Mouse (Mus musculus): ENCODE data around the gene Acot11. TPM values are rescaled to one million over a fixed set of nuclear protein-coding genes. Genes with fewer than 3 reads are reported as not detected.

Gene Acot11
- polyA plus RNA-seq, 1 experiment, result 4.8 TPM

DNA sequence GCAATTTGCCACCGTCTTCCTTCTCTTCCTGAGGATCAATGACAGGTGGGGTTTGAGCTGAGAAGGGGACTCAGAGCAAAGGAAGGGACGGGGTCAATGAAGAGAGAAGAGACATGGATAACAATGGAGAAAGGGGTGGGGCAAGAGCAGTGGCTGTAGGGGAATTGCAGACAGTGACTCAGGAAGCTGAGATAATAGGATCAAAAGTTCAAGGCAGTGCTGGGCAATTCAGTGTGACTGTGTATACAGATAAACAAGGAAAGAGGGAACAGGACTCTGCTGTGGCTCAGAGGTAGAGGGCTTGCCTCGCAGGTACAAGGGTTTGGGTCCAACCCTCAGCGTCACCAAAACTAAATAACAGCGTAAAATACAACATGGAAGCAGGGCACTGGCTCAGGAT, 96.8 kb downstream of the Acot11 start:
- no peak for TF ChIP-seq POLR2A (IDR thresholded peaks at IDR 0.05; ENCODE audit: low read depth, low read length)
- TF ChIP-seq CTCF (IDR thresholded peaks at IDR 0.05; ENCODE audit: borderline replicate concordance, insufficient read depth, low read length), result no peak
- Histone ChIP-seq H3K27ac (ENCODE audit: insufficient read depth, low read length) (no peak overlapping the region), H3K4me3 (ENCODE audit: insufficient read depth, low read length) (no peak overlapping the region), H3K4me1 (ENCODE audit: control insufficient read depth, insufficient read depth, low read length) (no peaks in the 10 kb centered on the region)

DNA sequence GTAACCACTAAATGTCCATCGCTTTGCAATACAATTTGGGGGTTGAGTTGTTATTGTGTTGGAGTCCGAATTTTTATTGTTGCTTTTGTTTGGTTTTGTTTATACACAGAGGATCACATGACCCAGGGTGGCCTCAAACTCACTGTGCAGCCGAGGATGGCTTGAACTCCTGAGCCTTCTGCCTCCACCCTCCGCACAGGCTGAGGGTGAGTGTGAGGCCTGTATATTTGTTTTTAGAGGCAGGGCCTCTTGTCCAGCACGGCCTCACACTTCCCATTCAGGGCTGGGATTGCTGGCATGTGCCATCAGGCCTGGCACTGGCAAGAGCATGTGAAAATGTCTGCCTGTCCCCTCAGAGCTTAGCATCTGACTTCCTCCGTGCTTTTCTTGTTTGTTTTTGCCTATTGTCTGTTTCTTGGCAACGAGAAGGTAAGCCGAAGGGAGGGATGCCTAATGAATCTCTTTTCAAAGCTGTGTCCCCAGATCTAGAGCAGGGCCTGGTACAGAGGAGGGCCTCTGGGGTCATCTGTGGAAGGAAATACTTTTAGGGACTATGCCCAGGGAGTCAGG, 99.6 kb downstream of the Acot11 start:
- no peak for TF ChIP-seq POLR2A (IDR thresholded peaks at IDR 0.05; ENCODE audit: low read depth, low read length)
- no peak for TF ChIP-seq CTCF (IDR thresholded peaks at IDR 0.05; ENCODE audit: borderline replicate concordance, insufficient read depth, low read length)
- Histone ChIP-seq H3K4me1 (ENCODE audit: control insufficient read depth, insufficient read depth, low read length) (no peaks in the 10 kb centered on the region), H3K4me3 (ENCODE audit: insufficient read depth, low read length) (no peak overlapping the region), H3K27ac (ENCODE audit: insufficient read depth, low read length) (no peak overlapping the region)

DNA sequence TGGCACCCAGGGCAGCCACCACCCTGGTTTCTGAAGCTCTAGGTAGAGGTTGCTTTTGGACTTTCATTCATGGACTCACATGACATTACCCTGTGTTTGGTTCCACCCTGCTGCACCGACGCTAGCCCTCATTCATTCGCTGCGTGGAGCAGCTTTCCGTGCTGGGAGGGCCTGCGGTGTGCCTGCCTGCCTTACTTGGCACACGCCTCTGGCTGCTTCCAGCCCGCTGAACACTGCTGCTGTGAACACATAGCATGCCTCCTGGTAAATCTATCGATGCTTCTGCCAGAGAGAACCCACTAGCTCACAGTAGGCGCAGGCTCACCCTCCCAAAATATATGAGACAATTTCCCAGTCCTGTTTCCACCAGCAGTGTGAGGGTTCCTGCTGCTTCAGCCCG, 100.4 kb downstream of the Acot11 start:
- no peaks in the 10 kb centered on the region for H3K4me1 ChIP-seq (ENCODE audit: control insufficient read depth, insufficient read depth, low read length)
- H3K4me3 ChIP-seq (ENCODE audit: insufficient read depth, low read length), result no peak overlapping the region
- no peak overlapping the region for H3K27ac ChIP-seq (ENCODE audit: insufficient read depth, low read length)
- TF ChIP-seq CTCF (IDR thresholded peaks at IDR 0.05; ENCODE audit: borderline replicate concordance, insufficient read depth, low read length), result no peak
- TF ChIP-seq POLR2A (IDR thresholded peaks at IDR 0.05; ENCODE audit: low read depth, low read length), result no peak

DNA sequence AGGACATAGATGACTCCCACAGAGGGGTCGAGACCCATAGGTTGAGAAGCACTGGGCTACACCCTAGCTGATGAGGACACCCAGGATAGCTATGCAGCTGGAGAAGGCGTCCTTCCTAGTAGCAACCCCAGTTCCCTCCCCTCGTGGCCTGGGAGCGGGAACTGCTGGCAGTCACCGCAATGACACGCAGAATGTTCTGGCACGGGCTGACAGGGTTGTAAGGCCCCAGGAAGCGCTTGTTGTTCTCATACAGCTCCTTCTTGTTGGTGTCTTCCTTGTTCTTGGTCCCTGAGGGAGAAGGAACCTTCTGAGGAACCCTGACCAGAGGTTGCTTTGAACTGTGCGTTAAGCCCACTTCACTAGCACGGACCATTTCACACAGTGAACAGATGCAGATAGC, 100.8 kb downstream of the Acot11 start:
- H3K4me3 ChIP-seq (ENCODE audit: insufficient read depth, low read length), result no peak overlapping the region
- H3K4me1 ChIP-seq (ENCODE audit: control insufficient read depth, insufficient read depth, low read length), result no peaks in the 10 kb centered on the region
- H3K27ac ChIP-seq (ENCODE audit: insufficient read depth, low read length), result no peak overlapping the region
- TF ChIP-seq POLR2A (IDR thresholded peaks at IDR 0.05; ENCODE audit: low read depth, low read length) (no peak), CTCF (IDR thresholded peaks at IDR 0.05; ENCODE audit: borderline replicate concordance, insufficient read depth, low read length) (no peak)

DNA sequence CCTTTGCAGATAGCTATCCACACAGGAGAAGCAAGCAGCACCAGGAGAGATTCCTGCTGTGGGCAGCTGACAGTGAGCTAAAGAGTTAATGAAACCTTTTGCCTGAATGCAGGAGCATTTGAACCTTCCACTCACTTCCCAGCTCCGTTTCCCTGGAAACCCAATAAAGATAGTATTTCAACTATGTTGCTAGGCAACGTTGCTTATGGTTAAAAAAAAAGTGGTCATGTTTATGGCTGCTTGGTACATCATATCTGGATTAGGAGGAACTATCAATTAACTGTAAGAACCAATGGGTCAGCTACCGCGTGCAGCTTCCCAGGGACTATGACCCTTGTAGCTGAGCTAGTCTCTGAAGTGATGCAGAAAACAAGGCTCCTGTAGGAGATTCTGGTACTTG, 104.0 kb downstream of the Acot11 start:
- TF ChIP-seq CTCF (IDR thresholded peaks at IDR 0.05; ENCODE audit: borderline replicate concordance, insufficient read depth, low read length) (no peak), POLR2A (IDR thresholded peaks at IDR 0.05; ENCODE audit: low read depth, low read length) (no peak)
- no peak overlapping the region for H3K4me3 ChIP-seq (ENCODE audit: insufficient read depth, low read length)
- H3K4me1 ChIP-seq (ENCODE audit: control insufficient read depth, insufficient read depth, low read length), result no peaks in the 10 kb centered on the region
- H3K27ac ChIP-seq (ENCODE audit: insufficient read depth, low read length), result no peak overlapping the region

DNA sequence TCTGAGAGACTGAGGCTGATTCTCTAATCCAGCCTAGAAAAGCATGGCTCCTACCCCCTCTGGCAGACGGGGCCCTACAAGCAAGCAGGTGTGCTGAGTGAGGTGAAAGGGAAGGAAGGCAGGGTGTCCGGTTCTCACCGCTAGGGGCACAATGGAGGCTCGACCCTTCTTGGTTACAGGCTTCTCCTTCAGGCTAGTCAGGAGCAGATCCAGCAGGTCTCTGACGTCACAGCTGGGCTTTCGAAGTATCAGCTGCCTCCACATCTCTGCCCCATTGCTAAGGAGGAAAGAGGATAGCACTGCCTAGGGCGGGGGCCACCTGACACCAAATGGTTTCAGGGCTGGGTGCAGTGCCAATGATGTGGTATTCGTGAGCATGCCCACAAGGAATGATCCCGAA, 104.8 kb downstream of the Acot11 start:
- Histone ChIP-seq H3K4me1 (ENCODE audit: control insufficient read depth, insufficient read depth, low read length) (no peaks in the 10 kb centered on the region), H3K27ac (ENCODE audit: insufficient read depth, low read length) (no peak overlapping the region), H3K4me3 (ENCODE audit: insufficient read depth, low read length) (no peak overlapping the region)
- peak; percentile 77; the same call in 1 of the 2 replicates for TF ChIP-seq CTCF (IDR thresholded peaks at IDR 0.05; ENCODE audit: borderline replicate concordance, insufficient read depth, low read length)
- no peak for TF ChIP-seq POLR2A (IDR thresholded peaks at IDR 0.05; ENCODE audit: low read depth, low read length)

Other genes starting within 250 kb of the Acot11 start
- 39.3 and 48.9 TPM in 2 replicates for gene Dhcr24, start 244.0 kb downstream of the Acot11 start, polyA plus RNA-seq (2011; ENCODE audit: insufficient read length, low read depth, missing spikeins)
- not detected in 2 replicates for gene Lexm, start 187.8 kb downstream of the Acot11 start, polyA plus RNA-seq (2011; ENCODE audit: insufficient read length, low read depth, missing spikeins)
- not detected in 2 replicates for gene Ttc22, start 182.6 kb downstream of the Acot11 start, polyA plus RNA-seq (2011; ENCODE audit: insufficient read length, low read depth, missing spikeins)
- gene Pars2, start 153.9 kb downstream of the Acot11 start, polyA plus RNA-seq (2011; ENCODE audit: insufficient read length, low read depth, missing spikeins), result 4.6 and 5.8 TPM in 2 replicates
- gene Ttc4, start 126.1 kb downstream of the Acot11 start, polyA plus RNA-seq (2011; ENCODE audit: insufficient read length, low read depth, missing spikeins), result 43.5 and 45.1 TPM in 2 replicates
- gene Mroh7, start 74.1 kb downstream of the Acot11 start, polyA plus RNA-seq (2011; ENCODE audit: insufficient read length, low read depth, missing spikeins), result not detected in 2 replicates
- gene Fam151a, start 71.1 kb downstream of the Acot11 start, polyA plus RNA-seq (2011; ENCODE audit: insufficient read length, low read depth, missing spikeins), result not detected in 2 replicates
- gene Ssbp3, start 105.7 kb upstream of the Acot11 start, polyA plus RNA-seq (2011; ENCODE audit: insufficient read length, low read depth, missing spikeins), result 104 and 145 TPM in 2 replicates

Data from embryonic fibroblast, embryonic 13.5 days (primary cell).